Mouse (Mus musculus): ENCODE data around the gene Garem2.
"Not testable (repeated sequence)": the region's sequence is repeated elsewhere in the genome, so short reads cannot be mapped to it uniquely, and the experiment has no call there.

Garem2 gene

DNA sequence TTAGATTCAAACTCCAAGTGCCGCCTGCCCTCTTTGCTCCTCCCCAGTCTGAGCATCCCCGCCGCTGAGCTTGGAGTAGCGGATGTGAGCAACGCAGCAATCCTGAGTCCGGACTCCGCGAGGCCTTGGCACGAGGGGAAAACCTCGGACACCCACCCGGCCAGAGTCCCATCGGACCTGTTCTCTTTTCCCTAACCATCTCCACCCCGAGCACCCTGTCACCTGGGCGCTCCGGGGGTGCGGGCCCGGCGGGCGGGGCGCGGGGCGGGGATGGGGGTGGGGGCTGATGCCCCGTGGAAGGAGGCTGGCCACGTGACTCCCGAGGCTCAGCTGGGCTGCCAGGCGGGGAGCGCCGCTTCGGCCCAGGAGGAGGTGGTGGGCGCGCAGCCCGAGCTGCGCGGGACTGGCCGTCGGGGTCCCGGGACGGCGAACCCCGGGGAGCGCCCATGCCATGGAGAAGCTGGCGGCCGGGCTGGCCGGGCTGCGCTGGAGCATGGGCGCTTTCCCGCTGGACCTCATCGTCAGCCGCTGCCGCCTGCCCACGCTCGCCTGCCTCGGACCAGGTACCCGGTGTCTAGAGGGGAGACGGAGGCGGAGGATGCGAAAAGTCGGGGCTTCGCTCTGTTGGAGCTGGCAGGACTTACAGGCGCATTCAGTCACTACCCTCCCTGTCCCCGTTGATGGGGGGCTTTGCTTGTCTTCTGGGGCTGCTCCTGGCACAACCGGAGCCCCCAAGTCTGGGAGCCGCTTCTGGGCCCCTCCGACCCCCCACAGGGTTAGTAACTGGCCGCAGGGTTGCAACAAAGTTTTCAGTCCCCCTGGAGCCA, at the start of gene Garem2:
Gene Garem2 (plus strand): TSS at position 321 of the 827 bp plus-strand sequence.
- peak in 1 of 2 experiments; percentile 59 for DNase-seq (ENCODE audit: low spot score in 2 of 2)

DNA sequence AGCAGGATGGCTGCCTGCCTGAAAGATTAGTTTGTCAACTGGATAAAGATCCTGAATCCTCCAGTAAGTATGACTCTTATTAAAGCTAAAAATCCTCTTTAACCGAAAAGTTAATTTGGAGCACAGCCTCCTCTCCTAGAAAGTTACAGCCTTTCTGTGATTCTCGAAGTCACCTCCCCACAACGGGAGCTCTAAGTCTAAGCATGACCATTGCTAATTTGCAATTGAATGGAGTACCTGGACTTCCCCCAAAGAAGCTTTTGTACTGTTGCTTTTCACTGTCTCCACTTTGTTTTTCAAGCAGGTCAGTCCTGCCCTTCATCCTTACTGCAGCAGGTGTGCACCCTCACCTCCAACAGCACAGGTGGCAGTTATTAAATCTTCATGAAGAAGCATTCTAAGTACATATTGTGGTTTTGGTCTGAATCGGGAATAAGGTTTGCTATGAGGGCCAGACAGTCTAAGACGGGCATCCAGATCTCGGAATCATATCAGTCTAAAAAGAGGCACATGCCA, 46.7 kb upstream of the Garem2 start:
- DNase-seq (ENCODE audit: low spot score in 2 of 2) = no peak

DNA sequence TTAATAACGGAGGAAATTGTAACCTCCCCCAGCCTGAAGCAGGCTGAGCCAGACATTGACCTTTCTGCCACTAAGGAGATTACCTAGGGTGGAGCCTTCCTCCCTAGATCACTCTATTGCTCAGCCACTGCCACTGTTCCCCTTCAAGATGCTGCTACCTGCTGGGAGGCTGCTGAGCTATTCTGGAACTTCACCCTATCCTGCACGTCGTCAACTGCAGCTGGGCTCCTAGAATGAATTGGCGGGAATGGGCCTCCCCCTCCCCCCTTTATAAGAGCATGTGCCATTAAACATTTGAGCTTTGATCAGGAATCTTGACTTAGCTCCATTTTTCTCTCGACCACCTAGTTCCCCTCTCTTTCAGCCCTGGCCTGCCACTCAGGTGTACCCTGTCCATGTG, 45.4 kb upstream of the Garem2 start:
- DNase-seq (ENCODE audit: low spot score in 2 of 2) = not testable (repeated sequence)

- no peak for DNase-seq (ENCODE audit: low spot score in 2 of 2)
Observed at GRCm38 (mm10) chr5:30067726-30068125, 37.2 kb upstream of the Garem2 start.

GRCm38 (mm10) chr5:30071677-30072076, 33.3 kb upstream of the Garem2 start:
- no peak for DNase-seq (ENCODE audit: low spot score in 2 of 2)

DNA sequence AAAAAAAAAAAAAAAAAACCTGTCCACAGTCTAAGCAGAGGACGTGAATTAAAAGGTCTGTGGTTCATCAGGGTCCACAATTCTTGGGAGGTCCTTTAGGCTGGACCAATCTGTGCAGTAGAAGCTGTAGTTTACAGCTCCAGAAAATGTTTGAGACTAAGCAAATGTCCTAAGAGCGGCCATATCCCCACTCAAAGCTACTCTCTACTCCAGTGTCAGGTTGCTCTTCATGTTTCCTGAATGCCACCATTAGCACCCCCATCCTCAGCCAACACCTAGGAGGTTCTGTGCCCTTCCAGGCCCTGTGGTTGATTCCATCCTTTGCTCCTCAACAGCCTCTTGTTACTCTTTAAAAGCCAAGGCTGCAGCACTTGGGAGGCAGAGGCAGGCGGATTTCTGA, 32.6 kb upstream of the Garem2 start:
- DNase-seq (ENCODE audit: low spot score in 2 of 2) = no peak

DNA sequence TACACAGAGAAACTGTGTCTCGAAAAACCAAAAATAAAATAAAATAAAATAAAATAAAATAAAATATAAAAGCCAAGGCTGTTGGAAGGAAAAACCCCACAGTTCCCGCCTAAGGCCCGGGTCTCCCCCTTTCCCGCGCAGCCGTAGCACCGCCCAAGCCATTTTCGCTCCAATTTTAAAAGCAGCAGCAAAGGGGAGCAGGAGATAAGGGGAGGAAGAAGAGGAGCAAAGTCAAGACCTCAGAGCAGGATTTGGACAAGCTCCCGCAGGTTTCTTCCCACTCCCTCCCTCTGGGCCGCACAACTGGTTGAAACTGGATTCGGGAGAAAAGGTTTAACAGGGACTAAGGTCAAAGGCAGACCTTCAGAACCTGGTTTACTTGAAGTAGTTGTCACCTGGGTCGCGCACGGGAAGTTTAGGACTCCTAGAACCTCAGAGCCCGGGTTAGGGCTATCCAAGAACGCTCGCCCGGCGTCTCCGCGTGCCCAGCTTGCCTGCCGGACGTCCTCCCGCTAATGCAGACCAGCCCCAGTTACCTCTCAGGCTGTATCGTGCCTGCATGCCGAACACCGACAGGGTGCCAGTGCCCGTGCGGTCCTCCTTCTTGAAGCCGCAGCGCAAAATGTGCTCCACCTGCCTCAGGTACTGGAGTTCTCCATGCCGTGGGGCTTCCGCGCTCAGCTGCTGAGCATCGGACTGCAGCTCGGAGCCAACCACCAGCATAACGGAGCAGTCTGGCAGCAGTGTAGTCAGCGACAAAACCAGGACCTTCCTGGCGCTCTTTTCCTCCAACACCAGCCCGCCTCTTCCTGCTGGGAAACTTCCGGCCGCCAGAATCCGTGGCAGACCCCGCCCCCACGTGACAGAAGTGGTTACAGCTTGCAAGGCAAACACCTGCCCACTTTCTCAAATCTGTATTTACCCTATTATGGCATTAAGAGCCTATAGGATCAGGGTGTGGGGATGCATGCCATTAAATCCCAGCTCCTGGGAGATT, 31.8 kb upstream of the Garem2 start, which contains the start of gene Tyms:
Gene Tyms (minus strand): TSS at position 793 of the 997 bp plus-strand sequence.
- DNase-seq (ENCODE audit: low spot score in 2 of 2) = peak; percentile 75 to 83

GRCm38 (mm10) chr5:30092701-30093100, 12.3 kb upstream of the Garem2 start:
- no peak for DNase-seq (ENCODE audit: low spot score in 2 of 2)

GRCm38 (mm10) chr5:30094399-30094798, 10.6 kb upstream of the Garem2 start:
- DNase-seq (ENCODE audit: low spot score in 2 of 2) = no peak

- no peak for DNase-seq (ENCODE audit: low spot score in 2 of 2)
Observed at GRCm38 (mm10) chr5:30095731-30096130, 9.2 kb upstream of the Garem2 start.

GRCm38 (mm10) chr5:30098260-30098659, 6.7 kb upstream of the Garem2 start:
- no peak for DNase-seq (ENCODE audit: low spot score in 2 of 2)

- no peak for DNase-seq (ENCODE audit: low spot score in 2 of 2)
Observed at GRCm38 (mm10) chr5:30103340-30103739, 1.6 kb upstream of the Garem2 start.

DNA sequence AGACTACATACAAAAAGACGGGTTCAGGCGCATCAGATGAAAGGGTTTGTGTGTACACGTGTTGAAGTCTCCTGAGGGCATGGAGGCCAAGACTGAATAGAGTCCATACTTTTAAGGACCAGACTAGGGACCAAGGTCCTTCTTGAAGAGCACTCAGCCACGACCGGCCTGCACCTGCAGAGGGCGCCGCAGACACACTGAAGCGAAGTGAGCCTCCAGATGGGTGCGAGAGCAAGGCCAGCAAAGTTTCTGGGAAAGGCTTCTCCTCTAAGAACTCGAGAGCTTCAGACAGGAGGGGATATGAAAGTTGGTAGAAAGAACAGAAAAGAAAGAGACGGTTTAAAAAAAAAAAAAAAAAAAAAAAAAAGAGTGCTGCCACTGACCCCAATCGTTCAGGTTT, 622 bp upstream of the Garem2 start:
- DNase-seq (ENCODE audit: low spot score in 2 of 2) = peak in 1 of 2 experiments; percentile 62

GRCm38 (mm10) chr5:30105668-30106300, 823 bp downstream of the Garem2 start, which contains the start of gene 3110082J24Rik:
TSS of gene 3110082J24Rik (minus strand) at chr5:30106086.
- peak in 1 of 2 experiments; percentile 56 for DNase-seq (ENCODE audit: low spot score in 2 of 2)

DNA sequence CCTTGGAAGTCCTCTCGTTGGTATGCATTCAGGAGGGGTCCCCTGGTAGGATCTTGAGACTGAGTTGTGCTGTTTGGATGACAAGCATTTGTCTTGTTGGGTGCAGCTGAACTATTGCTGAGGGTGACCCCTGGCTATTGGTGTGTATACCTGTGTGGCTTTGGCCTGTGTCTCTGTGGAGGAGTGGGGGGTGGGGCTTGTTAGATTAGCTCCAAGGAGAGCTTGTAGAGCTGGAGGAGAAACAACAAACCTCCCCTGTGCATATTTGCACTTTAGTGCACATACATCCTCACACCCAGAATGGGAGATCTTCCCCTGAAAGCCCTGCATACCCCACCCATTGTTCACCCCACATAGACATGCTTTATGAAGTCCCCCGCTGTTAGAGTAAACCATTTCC, 1.8 kb downstream of the Garem2 start:
- DNase-seq (ENCODE audit: low spot score in 2 of 2) = peak in 1 of 2 experiments; percentile 51

DNA sequence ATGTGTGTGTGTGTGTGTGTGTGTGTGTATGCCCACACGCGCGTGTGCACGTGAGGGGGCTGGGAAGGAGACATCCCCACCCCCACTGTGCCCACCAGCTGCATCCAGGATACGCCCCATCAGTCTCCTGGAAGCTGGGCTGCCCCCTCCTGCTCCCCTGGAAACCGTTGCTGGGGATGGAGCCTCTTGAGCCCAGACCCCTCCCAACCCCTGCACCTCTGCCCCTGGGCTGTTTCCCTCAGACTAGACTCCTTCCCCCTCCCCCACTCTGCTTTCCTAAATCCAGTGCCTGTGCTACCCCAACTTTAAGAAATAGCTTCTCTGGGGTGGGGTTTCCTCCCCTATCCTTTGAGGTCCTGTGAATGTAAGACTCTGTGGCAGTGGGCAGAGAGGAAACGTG, 2.2 kb downstream of the Garem2 start:
- no peak for DNase-seq (ENCODE audit: low spot score in 2 of 2)

DNA sequence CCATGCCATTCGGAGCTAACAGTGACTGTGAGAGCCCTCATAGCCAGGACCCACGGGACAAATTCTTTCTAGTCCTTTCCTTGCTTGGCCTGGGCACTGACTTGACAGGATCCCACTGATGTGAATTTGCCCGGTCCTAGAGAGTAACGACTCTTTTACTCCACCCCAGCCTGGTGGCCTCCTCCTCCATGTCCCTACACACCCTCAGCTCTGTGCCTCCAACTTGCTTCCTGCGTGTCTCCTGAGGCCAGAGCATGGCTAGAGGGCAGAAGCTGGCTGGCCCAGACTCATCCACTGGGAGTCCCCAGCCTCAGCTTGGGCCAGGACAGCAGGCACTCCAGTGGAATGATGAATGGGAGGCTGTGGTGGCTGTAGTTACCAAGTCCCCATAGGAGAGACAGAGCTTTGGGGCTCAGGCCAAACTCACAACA, 2.7 kb downstream of the Garem2 start:
- DNase-seq (ENCODE audit: low spot score in 2 of 2) = no peak

GRCm38 (mm10) chr5:30108233-30108632, 3.3 kb downstream of the Garem2 start:
- DNase-seq (ENCODE audit: low spot score in 2 of 2) = no peak

DNA sequence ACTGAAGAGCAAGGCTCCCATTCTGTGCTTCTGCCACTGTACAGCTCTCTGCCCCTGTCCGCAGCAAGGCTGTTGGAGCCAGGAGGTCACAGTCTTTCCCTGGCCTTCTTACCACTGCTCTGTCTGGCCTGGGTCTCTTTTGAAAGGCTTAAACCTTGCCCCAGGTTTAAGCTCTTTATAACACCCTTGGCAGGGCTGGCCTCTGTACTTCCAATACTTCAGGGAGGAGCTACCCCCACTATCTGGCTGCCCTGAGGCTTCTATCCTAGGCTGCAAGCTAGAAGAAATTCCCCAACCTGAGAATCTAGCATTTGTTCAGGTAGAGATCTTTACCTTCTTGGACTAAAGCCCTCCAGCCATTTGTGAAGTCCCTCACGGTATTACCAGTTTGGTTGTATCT, 4.9 kb downstream of the Garem2 start:
- no peak for DNase-seq (ENCODE audit: low spot score in 2 of 2)

DNA sequence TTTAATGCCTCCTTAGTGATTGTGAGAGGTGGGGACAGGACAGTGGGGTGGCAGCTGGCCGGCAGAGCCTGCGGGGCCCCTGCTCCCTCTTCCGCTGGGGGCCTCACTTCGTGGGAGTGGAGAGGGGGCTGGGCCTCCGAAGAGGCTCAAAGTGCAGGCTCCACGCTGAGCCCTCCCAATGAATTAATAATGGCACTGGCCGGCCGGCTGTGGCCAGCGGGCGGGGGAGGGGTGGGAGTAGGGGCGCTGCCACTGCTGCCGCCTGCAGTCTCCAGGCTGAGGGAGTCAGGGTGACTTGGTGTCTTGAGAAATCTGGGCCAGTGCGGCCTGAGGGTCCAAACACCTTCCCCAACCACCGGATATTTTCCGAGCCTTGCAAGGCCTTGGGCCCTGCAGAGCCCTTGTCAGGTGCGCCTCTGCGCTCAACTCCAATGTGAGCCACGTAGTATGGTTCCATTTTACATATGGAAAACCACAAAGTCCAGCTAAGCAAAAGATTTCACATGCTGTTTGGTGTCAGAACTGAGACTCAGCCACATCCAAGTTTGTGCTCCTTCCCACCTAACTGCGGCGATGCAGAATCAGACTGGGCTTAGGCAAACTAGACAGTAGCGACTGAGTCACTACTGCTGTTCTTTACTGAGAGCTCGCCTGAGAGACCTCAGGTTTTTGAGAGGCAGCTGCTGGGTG, 5.6 kb downstream of the Garem2 start:
- no peak for DNase-seq (ENCODE audit: low spot score in 2 of 2)

DNA sequence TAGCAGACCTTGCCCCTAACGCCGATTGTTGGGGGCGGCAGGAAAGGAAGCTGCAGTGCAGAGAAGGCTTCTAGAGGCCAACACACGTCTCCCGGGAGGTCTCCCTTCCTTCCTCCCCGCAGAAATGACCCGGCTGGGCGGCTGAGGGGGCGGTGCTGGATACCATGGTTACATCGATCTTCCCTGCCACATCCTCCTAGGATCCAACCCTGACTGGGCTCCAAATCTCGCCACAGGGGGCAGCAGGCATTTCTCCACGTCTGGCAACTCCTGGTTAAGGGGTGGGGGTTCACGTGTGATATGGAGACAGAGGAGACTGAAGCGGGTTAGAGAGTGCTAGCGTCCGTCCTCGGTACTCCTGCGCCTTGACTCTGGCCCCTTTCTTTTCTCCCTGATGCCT, 6.2 kb downstream of the Garem2 start:
- DNase-seq (ENCODE audit: low spot score in 2 of 2) = no peak
